Mouse (Mus musculus) testis, adult 2 months (tissue): ENCODE results near the gene Rhno1.

Experiments
- CTCF ChIP-seq: fragments of 200-500 bp; IDR thresholded peaks from 2 replicates; pipeline ENCODE4 v1.5.1; 2012; ENCODE audit warnings: low read depth, mild to moderate bottlenecking, inconsistent platforms, low read length, moderate library complexity; ENCODE audit not compliant: control insufficient read depth, insufficient read depth, insufficient replicate concordance
- POLR2A ChIP-seq: fragments of 200-500 bp; IDR thresholded peaks from 2 replicates; pipeline ENCODE4 v1.6.1; 2012; ENCODE audit warnings: low read depth, mild to moderate bottlenecking, inconsistent platforms, low read length, moderate library complexity; ENCODE audit not compliant: control insufficient read depth

- no peak for TF ChIP-seq CTCF
- TF ChIP-seq POLR2A = no peak
Measured at GRCm38 (mm10) chr6:128397574-128398261, 35.0 kb upstream of the Rhno1 start.
